Mouse (Mus musculus): ENCODE measurements around the gene Nupl1. TPM values are rescaled to one million over a fixed set of nuclear protein-coding genes. Genes with fewer than 3 reads are reported as not detected.

Nupl1 gene
- total and polyA plus RNA-seq, 3 experiments = not detected

DNA sequence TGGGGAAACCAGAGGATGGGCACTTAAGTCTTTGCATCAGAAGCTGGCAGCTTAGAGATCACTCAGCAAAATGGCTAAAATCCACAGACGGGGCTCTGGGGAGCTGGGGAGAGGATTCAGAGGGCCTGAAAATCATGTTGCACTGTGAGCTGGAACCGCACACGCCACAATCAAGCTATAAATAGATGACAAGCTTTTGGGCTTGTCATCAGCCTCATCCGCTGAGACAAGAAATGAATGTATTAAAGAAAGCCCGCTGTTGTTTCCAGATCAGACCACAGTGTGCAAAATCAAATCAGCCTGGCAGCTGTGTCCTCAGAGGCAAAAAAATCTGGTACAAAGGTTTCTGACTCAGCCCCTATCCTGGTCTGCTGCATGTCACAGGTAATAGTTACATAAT is 61.5 kb downstream of the Nupl1 start:
- in situ Hi-C loops (cut with MboI; ENCODE audit: low pct_ligation_motif_present, low pct_unique_long_range_greater_than_20kb, low sequenced_read_pairs) = loop anchor here (10.0 kb wide), 1 partner anchor 85 kb away; no protein-coding TSS in a partner anchor
- Histone ChIP-seq H3K27ac (ENCODE audit: insufficient read depth, low read depth) (no peak overlapping the region), H3K27me3 (replicated peaks) (no peaks in the 10 kb centered on the region), H3K79me2 (replicated peaks; ENCODE audit: control insufficient read depth, extremely low read depth, insufficient read depth, poor library complexity, severe bottlenecking) (no peaks in the 10 kb centered on the region), H3K9me3 (replicated peaks; ENCODE audit: low read length) (peaks cover 6% of the 10 kb centered on the region), H3K4me2 (ENCODE audit: insufficient read depth, low read depth, poor library complexity, severe bottlenecking) (no peak overlapping the region), H3K36me3 (replicated peaks in 1 of 2; ENCODE audit: control insufficient read depth in 1 of 2, insufficient read depth in 1 of 2, low read length in 1 of 2) (no peaks in the 10 kb centered on the region), H3K9ac (ENCODE audit: insufficient read depth, low read depth) (no peak overlapping the region), H3K4me3 (replicated peaks in 1 of 3; ENCODE audit: low read depth in 2 of 3, low read length in 2 of 3, poor library complexity in 1 of 3) (no peak overlapping the region), H3K4me1 (ENCODE audit: control insufficient read depth in 1 of 2, insufficient read depth in 2 of 2) (peaks cover 0 to 27% of the 10 kb centered on the region in 2 experiments; a peak in 2 of 4 replicates)
- no peak for TF ChIP-seq ETS1 (conservative IDR thresholded peaks at IDR 0.05; ENCODE audit: low read depth, low read length)
- TF ChIP-seq POLR2A (IDR thresholded peaks at IDR 0.05; ENCODE audit: low read depth, low read length) = no peak
- TF ChIP-seq ZKSCAN1 (IDR thresholded peaks at IDR 0.05; ENCODE audit: borderline replicate concordance, low read depth, low read length) = no peak
- no peak for TF ChIP-seq IRF4 (IDR thresholded peaks at IDR 0.05; ENCODE audit: low read depth, low read length)
- TF ChIP-seq TCF12 (IDR thresholded peaks at IDR 0.05; ENCODE audit: low read depth, low read length) = no peak
- no peak for TF ChIP-seq HCFC1 (IDR thresholded peaks at IDR 0.05; ENCODE audit: low read depth, low read length)
- TF ChIP-seq ZC3H11A (IDR thresholded peaks at IDR 0.05; ENCODE audit: low read depth, low read length) = no peak
- TF ChIP-seq SMC3 (IDR thresholded peaks at IDR 0.05; ENCODE audit: low read depth, low read length) = no peak
- no peak for TF ChIP-seq EP300 (IDR thresholded peaks at IDR 0.05; ENCODE audit: low read length)
- TF ChIP-seq JUN (IDR thresholded peaks at IDR 0.05; ENCODE audit: insufficient read depth, low read depth, low read length) = no peak
- dilution Hi-C loops (cut with MboI; ENCODE audit: extremely low pct_ligation_motif_present, extremely low pct_unique_long_range_greater_than_20kb, low sequenced_read_pairs) = no loop called here
- peak; percentile 30 for DNase-seq (ENCODE audit: extremely low read depth)

GRCm38 (mm10) chr14:60188201-60188825 is 62.9 kb downstream of the Nupl1 start:
- peaks cover 6% of the 10 kb centered on the region for H3K9me3 ChIP-seq (replicated peaks; ENCODE audit: low read length)
- no peaks in the 10 kb centered on the region for H3K79me2 ChIP-seq (replicated peaks; ENCODE audit: control insufficient read depth, extremely low read depth, insufficient read depth, poor library complexity, severe bottlenecking)
- H3K9ac ChIP-seq (ENCODE audit: insufficient read depth, low read depth) = no peak overlapping the region
- no peaks in the 10 kb centered on the region for H3K36me3 ChIP-seq (replicated peaks in 1 of 2; ENCODE audit: control insufficient read depth in 1 of 2, insufficient read depth in 1 of 2, low read length in 1 of 2)
- TF ChIP-seq CHD2 (IDR thresholded peaks at IDR 0.05; ENCODE audit: low read length) (no peak), MEF2A (IDR thresholded peaks at IDR 0.05; ENCODE audit: borderline replicate concordance, low read depth, low read length) (no peak), ZC3H11A (IDR thresholded peaks at IDR 0.05; ENCODE audit: low read depth, low read length) (no peak)
- in situ Hi-C loops (cut with MboI; ENCODE audit: low pct_ligation_motif_present, low pct_unique_long_range_greater_than_20kb, low sequenced_read_pairs) (no loop called here), dilution Hi-C loops (cut with MboI; ENCODE audit: extremely low pct_ligation_motif_present, extremely low pct_unique_long_range_greater_than_20kb, low sequenced_read_pairs) (no loop called here)
- H3K27me3 ChIP-seq (replicated peaks) = no peaks in the 10 kb centered on the region
- H3K4me2 ChIP-seq (ENCODE audit: insufficient read depth, low read depth, poor library complexity, severe bottlenecking) = no peak overlapping the region
- no peak overlapping the region for H3K27ac ChIP-seq (ENCODE audit: insufficient read depth, low read depth)
- DNase-seq (ENCODE audit: extremely low read depth) = peak; percentile 24
- H3K4me1 ChIP-seq (ENCODE audit: control insufficient read depth in 1 of 2, insufficient read depth in 2 of 2) = peaks cover 0 to 27% of the 10 kb centered on the region in 2 experiments; a peak in 2 of 4 replicates
- no peak overlapping the region for H3K4me3 ChIP-seq (replicated peaks in 1 of 3; ENCODE audit: low read depth in 2 of 3, low read length in 2 of 3, poor library complexity in 1 of 3)

GRCm38 (mm10) chr14:60181306-60181705 is 69.9 kb downstream of the Nupl1 start:
- Histone ChIP-seq H3K27ac (ENCODE audit: insufficient read depth, low read depth) (no peak overlapping the region), H3K9ac (ENCODE audit: insufficient read depth, low read depth) (no peak overlapping the region), H3K4me1 (ENCODE audit: control insufficient read depth in 1 of 2, insufficient read depth in 2 of 2) (no peaks in the 10 kb centered on the region), H3K27me3 (replicated peaks) (no peaks in the 10 kb centered on the region), H3K79me2 (replicated peaks; ENCODE audit: control insufficient read depth, extremely low read depth, insufficient read depth, poor library complexity, severe bottlenecking) (no peaks in the 10 kb centered on the region), H3K4me3 (replicated peaks in 1 of 3; ENCODE audit: low read depth in 2 of 3, low read length in 2 of 3, poor library complexity in 1 of 3) (no peak overlapping the region), H3K36me3 (replicated peaks in 1 of 2; ENCODE audit: control insufficient read depth in 1 of 2, insufficient read depth in 1 of 2, low read length in 1 of 2) (no peaks in the 10 kb centered on the region), H3K4me2 (ENCODE audit: insufficient read depth, low read depth, poor library complexity, severe bottlenecking) (no peak overlapping the region), H3K9me3 (replicated peaks; ENCODE audit: low read length) (no peaks in the 10 kb centered on the region)
- DNase-seq (ENCODE audit: extremely low read depth) = no peak
- dilution Hi-C loops (cut with MboI; ENCODE audit: extremely low pct_ligation_motif_present, extremely low pct_unique_long_range_greater_than_20kb, low sequenced_read_pairs) (no loop called here), in situ Hi-C loops (cut with MboI; ENCODE audit: low pct_ligation_motif_present, low pct_unique_long_range_greater_than_20kb, low sequenced_read_pairs) (no loop called here)
- no peak for TF ChIP-seq POLR2AphosphoS2 (IDR thresholded peaks at IDR 0.05; ENCODE audit: low read depth, low read length)
- TF ChIP-seq SIN3A (IDR thresholded peaks at IDR 0.05; ENCODE audit: low read length) = no peak
- TF ChIP-seq MEF2A (IDR thresholded peaks at IDR 0.05; ENCODE audit: borderline replicate concordance, low read depth, low read length) = no peak
- TF ChIP-seq UBTF (IDR thresholded peaks at IDR 0.05; ENCODE audit: low read depth, low read length) = no peak
- TF ChIP-seq MAZ (IDR thresholded peaks at IDR 0.05; ENCODE audit: low read depth, low read length) = no peak
- no peak for TF ChIP-seq ZC3H11A (IDR thresholded peaks at IDR 0.05; ENCODE audit: low read depth, low read length)
- no peak for TF ChIP-seq CHD1 (IDR thresholded peaks at IDR 0.05; ENCODE audit: low read depth, low read length)
- TF ChIP-seq ZMIZ1 (IDR thresholded peaks at IDR 0.05; ENCODE audit: low read depth, low read length) = no peak
- no peak for TF ChIP-seq BHLHE40 (IDR thresholded peaks at IDR 0.05; ENCODE audit: low read depth, low read length)
- no peak for TF ChIP-seq TBP (conservative IDR thresholded peaks at IDR 0.05; ENCODE audit: low read depth, low read length)
- TF ChIP-seq E2F4 (IDR thresholded peaks at IDR 0.05; ENCODE audit: insufficient replicate concordance, low read depth, low read length) = no peak
- no peak for TF ChIP-seq KAT2A (IDR thresholded peaks at IDR 0.05; ENCODE audit: insufficient replicate concordance, low read length)
- no peak for TF ChIP-seq MAX (IDR thresholded peaks at IDR 0.05; ENCODE audit: low read length)
- no peak for TF ChIP-seq SMC3 (IDR thresholded peaks at IDR 0.05; ENCODE audit: low read depth, low read length)
- no peak for TF ChIP-seq CHD2 (IDR thresholded peaks at IDR 0.05; ENCODE audit: low read length)
- TF ChIP-seq TCF12 (IDR thresholded peaks at IDR 0.05; ENCODE audit: low read depth, low read length) = no peak
- TF ChIP-seq PAX5 (IDR thresholded peaks at IDR 0.05; ENCODE audit: low read length) = no peak
- no peak for TF ChIP-seq USF2 (conservative IDR thresholded peaks at IDR 0.05; ENCODE audit: low read depth, low read length)
